Mouse (Mus musculus) liver, adult 2 months (tissue): ENCODE measurements around the gene Kdm2a.

Experiments
- CTCF ChIP-seq: fragments of 200-500 bp; IDR thresholded peaks from 2 replicates; pipeline ENCODE4 v1.5.1; 2011; ENCODE audit warnings: low read depth, low read length, control low read depth
- POLR2A ChIP-seq: fragments of 200-500 bp; IDR thresholded peaks from 2 replicates; pipeline ENCODE4 v1.6.1; 2011; ENCODE audit warnings: low read length, control low read depth; ENCODE audit not compliant: insufficient read depth; ENCODE audit errors: extremely low read depth

DNA sequence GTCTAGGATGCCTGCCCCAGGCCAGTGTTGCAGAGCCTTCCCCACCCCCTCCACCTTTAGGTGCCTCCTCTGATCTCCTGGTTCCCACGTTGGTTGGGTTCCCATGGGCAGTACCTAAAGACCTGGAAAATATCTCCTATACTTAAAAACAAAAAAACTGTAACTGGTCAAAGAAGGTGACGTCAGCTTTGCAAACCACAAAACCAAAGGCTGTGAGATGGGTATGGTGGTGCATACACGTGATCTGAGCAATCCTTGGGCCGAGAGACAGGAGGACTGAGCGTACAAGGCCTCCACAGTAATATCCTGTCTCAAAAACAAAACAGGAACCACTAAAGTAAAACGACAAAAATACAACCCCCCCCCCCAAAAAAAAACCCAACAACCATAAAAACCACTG lies 39.8 kb upstream of the Kdm2a start:
- TF ChIP-seq POLR2A (no peak), CTCF (no peak)
